Mouse (Mus musculus) hindbrain, embryonic 15.5 days (tissue): Measurements from ENCODE around the gene Nmur1. TPM values are rescaled to one million over a fixed set of nuclear protein-coding genes. Genes with fewer than 3 reads are reported as not detected.
A peak's percentile ranks its signal among the peaks of the same experiment; 100 is the strongest.

Source experiments
- ATAC-seq: fragments of 200-750 bp; cut with Nextera tagmentation; 2 replicates; pipeline ENCODE4 v1.8.0; 2017; ENCODE audit warnings: low read depth, moderate number of reproducible peaks, moderate TSS enrichment; ENCODE audit not compliant: low FRiP score
- H3K27ac ChIP-seq: fragments of 300-500 bp; sonication (generic); replicated peaks from 2 replicates; pipeline ENCODE4 v1.5.1; 2015; ENCODE audit warnings: mild to moderate bottlenecking, inconsistent platforms
- H3K27me3 ChIP-seq: fragments of 300-500 bp; sonication (generic); 2 replicates; pipeline ENCODE4 v1.6.1; 2015; ENCODE audit warnings: control low read depth, inconsistent platforms
- H3K36me3 ChIP-seq: fragments of 300-500 bp; sonication (generic); 2 replicates; pipeline ENCODE4 v1.6.1; 2015; ENCODE audit warnings: control low read depth, inconsistent platforms
- H3K4me1 ChIP-seq: fragments of 300-500 bp; sonication (generic); replicated peaks from 2 replicates; pipeline ENCODE4 v1.6.1; 2015; ENCODE audit warnings: control low read depth, inconsistent platforms
- H3K4me2 ChIP-seq: fragments of 300-500 bp; sonication (generic); 2 replicates; pipeline ENCODE4 v1.6.1; 2015; ENCODE audit warnings: moderate library complexity, mild to moderate bottlenecking, inconsistent platforms
- H3K4me3 ChIP-seq: fragments of 300-500 bp; sonication (generic); 2 replicates; pipeline ENCODE4 v1.5.1; 2015; ENCODE audit warnings: mild to moderate bottlenecking, inconsistent platforms
- H3K9ac ChIP-seq: fragments of 300-500 bp; sonication (generic); 2 replicates; pipeline ENCODE4 v1.6.1; 2015; ENCODE audit warnings: inconsistent platforms
- H3K9me3 ChIP-seq: fragments of 300-500 bp; sonication (generic); 2 replicates; pipeline ENCODE4 v1.6.1; 2016; ENCODE audit warnings: control low read depth, inconsistent platforms
- WGBS: fragments of 180-500 bp; shearing (Covaris S2); methylation state at CpG from one replicate; pipeline ENCODE4 v1.1.7; 2015; 5-methylcytosine and 5-hydroxymethylcytosine counted together
- polyA plus RNA-seq: library from polyadenylated mRNA; unstranded; fragments of >200 nt; fragmentation: Nextera tagmentation; extraction: Ambion mirVana; gene quantifications from 2 replicates; pipeline ENCODE4 v1.2.1, GENCODE M21; 2015

The Nmur1 gene
- polyA plus RNA-seq, 1 experiment from 2014 or later = 0.19 TPM

- Histone ChIP-seq H3K27ac (peak overlapping the region; percentile 99), H3K9ac (0 out of 2 replicates have a peak overlapping the region, but pooled peaks have one; percentile 1), H3K4me1 (peaks cover 67% of the 10 kb centered on the region), H3K4me2 (no peak overlapping the region), H3K9me3 (no peaks in the 10 kb centered on the region), H3K36me3 (no peaks in the 10 kb centered on the region), H3K27me3 (no peaks in the 10 kb centered on the region), H3K4me3 (no peak overlapping the region)
- ATAC-seq = no peak
- 28% methylated on average over 8 of the region's 8 CpGs for whole genome bisulfite sequencing
Observed at GRCm38 (mm10) chr1:86439487-86440170, 13.6 kb upstream of the Nmur1 start.

- H3K4me2 ChIP-seq = no peak overlapping the region
- no peaks in the 10 kb centered on the region for H3K9me3 ChIP-seq
- no peak overlapping the region for H3K27ac ChIP-seq
- ATAC-seq = no peak
- H3K27me3 ChIP-seq = no peaks in the 10 kb centered on the region
- no peak overlapping the region for H3K9ac ChIP-seq
- WGBS = 63% methylated on average over 2 of the region's 2 CpGs
- H3K4me3 ChIP-seq = no peak overlapping the region
- H3K36me3 ChIP-seq = no peaks in the 10 kb centered on the region
- H3K4me1 ChIP-seq = peaks cover 68% of the 10 kb centered on the region
Observed at GRCm38 (mm10) chr1:86438501-86438900, 12.5 kb upstream of the Nmur1 start.

GRCm38 (mm10) chr1:86438014-86438319 lies 11.9 kb upstream of the Nmur1 start:
- WGBS = 76% methylated on average over 6 of the region's 6 CpGs
- Histone ChIP-seq H3K4me1 (peaks cover 65% of the 10 kb centered on the region), H3K9ac (no peak overlapping the region)

GRCm38 (mm10) chr1:86437219-86438013 lies 11.4 kb upstream of the Nmur1 start:
- ATAC-seq = no peak
- H3K4me3 ChIP-seq = no peak overlapping the region
- no peak overlapping the region for H3K4me2 ChIP-seq
- H3K9me3 ChIP-seq = no peaks in the 10 kb centered on the region
- H3K4me1 ChIP-seq = peaks cover 59% of the 10 kb centered on the region
- H3K36me3 ChIP-seq = no peaks in the 10 kb centered on the region
- H3K27ac ChIP-seq = no peak overlapping the region; the same call in 1 of the 2 replicates
- 68% methylated on average over 9 of the region's 9 CpGs for WGBS
- no peak overlapping the region for H3K9ac ChIP-seq
- no peaks in the 10 kb centered on the region for H3K27me3 ChIP-seq

More at GRCm38 (mm10) chr1:86438014-86438319, 11.9 kb upstream of the Nmur1 start:
- Histone ChIP-seq H3K36me3 (no peaks in the 10 kb centered on the region), H3K4me2 (no peak overlapping the region), H3K4me3 (no peak overlapping the region), H3K9me3 (no peaks in the 10 kb centered on the region), H3K27ac (no peak overlapping the region), H3K27me3 (no peaks in the 10 kb centered on the region)
- ATAC-seq = no peak

GRCm38 (mm10) chr1:86435302-86435821 lies 9.3 kb upstream of the Nmur1 start:
- H3K4me2 ChIP-seq = peak overlapping the region; percentile 77
- WGBS = 7% methylated on average over 13 of the region's 13 CpGs
- peak overlapping the region; percentile 94 for H3K27ac ChIP-seq
- 0 out of 2 replicates have a peak overlapping the region, but pooled peaks have one; percentile 60 for H3K9ac ChIP-seq
- no peaks in the 10 kb centered on the region for H3K9me3 ChIP-seq
- H3K4me1 ChIP-seq = peaks cover 39% of the 10 kb centered on the region
- H3K27me3 ChIP-seq = no peaks in the 10 kb centered on the region
- peak; percentile 17; the same call in 1 of the 2 replicates for ATAC-seq
- no peaks in the 10 kb centered on the region for H3K36me3 ChIP-seq
- H3K4me3 ChIP-seq = 0 out of 2 replicates have a peak overlapping the region, but pooled peaks have one; percentile 43

- WGBS = 2% methylated on average over 46 of the region's 46 CpGs
- H3K27me3 ChIP-seq = no peaks in the 10 kb centered on the region
- H3K27ac ChIP-seq = peak overlapping the region; percentile 94
- peak overlapping the region; percentile 77 for H3K4me2 ChIP-seq
- H3K9ac ChIP-seq = peak overlapping the region; percentile 60
- H3K9me3 ChIP-seq = no peaks in the 10 kb centered on the region
- ATAC-seq = peak; percentile 90
- no peaks in the 10 kb centered on the region for H3K36me3 ChIP-seq
- peaks cover 31% of the 10 kb centered on the region for H3K4me1 ChIP-seq
- H3K4me3 ChIP-seq = peak overlapping the region; percentile 43
Observed at GRCm38 (mm10) chr1:86434439-86435201, 8.6 kb upstream of the Nmur1 start.

- H3K4me3 ChIP-seq = peak overlapping the region; percentile 43
- under 1% methylated on average over 12 of the region's 12 CpGs for WGBS
- no peaks in the 10 kb centered on the region for H3K36me3 ChIP-seq
- peaks cover 28% of the 10 kb centered on the region for H3K4me1 ChIP-seq
- peak overlapping the region; percentile 77 for H3K4me2 ChIP-seq
- ATAC-seq = peak; percentile 67
- H3K9ac ChIP-seq = peak overlapping the region; percentile 29
- H3K27ac ChIP-seq = peak overlapping the region; percentile 94
- H3K9me3 ChIP-seq = no peaks in the 10 kb centered on the region
- H3K27me3 ChIP-seq = no peaks in the 10 kb centered on the region
Observed at GRCm38 (mm10) chr1:86434001-86434400, 8.0 kb upstream of the Nmur1 start.

- Histone ChIP-seq H3K4me3 (no peak overlapping the region), H3K9ac (no peak overlapping the region), H3K4me2 (no peak overlapping the region), H3K9me3 (no peaks in the 10 kb centered on the region), H3K27me3 (no peaks in the 10 kb centered on the region), H3K36me3 (no peaks in the 10 kb centered on the region), H3K4me1 (peaks cover 28% of the 10 kb centered on the region), H3K27ac (peak overlapping the region; percentile 94)
- WGBS = 80% methylated on average over 7 of the region's 7 CpGs
- ATAC-seq = no peak
Observed at GRCm38 (mm10) chr1:86433359-86433758, 7.3 kb upstream of the Nmur1 start.

- H3K4me1 ChIP-seq = peaks cover 28% of the 10 kb centered on the region
- no peak overlapping the region for H3K27ac ChIP-seq
- 78% methylated on average over 4 of the region's 4 CpGs for WGBS
- no peaks in the 10 kb centered on the region for H3K9me3 ChIP-seq
- ATAC-seq = no peak
- no peaks in the 10 kb centered on the region for H3K36me3 ChIP-seq
- no peaks in the 10 kb centered on the region for H3K27me3 ChIP-seq
- H3K9ac ChIP-seq = no peak overlapping the region
- H3K4me2 ChIP-seq = no peak overlapping the region
- no peak overlapping the region for H3K4me3 ChIP-seq
Observed at GRCm38 (mm10) chr1:86432778-86433177, 6.8 kb upstream of the Nmur1 start.

GRCm38 (mm10) chr1:86430056-86430455 lies 4.0 kb upstream of the Nmur1 start:
- 45% methylated on average over 2 of the region's 2 CpGs for WGBS
- H3K4me3 ChIP-seq = no peak overlapping the region
- ATAC-seq = no peak
- no peaks in the 10 kb centered on the region for H3K36me3 ChIP-seq
- peaks cover 14% of the 10 kb centered on the region for H3K4me1 ChIP-seq
- H3K4me2 ChIP-seq = no peak overlapping the region
- H3K9ac ChIP-seq = no peak overlapping the region
- no peaks in the 10 kb centered on the region for H3K9me3 ChIP-seq
- no peak overlapping the region for H3K27ac ChIP-seq
- no peaks in the 10 kb centered on the region for H3K27me3 ChIP-seq

GRCm38 (mm10) chr1:86424835-86425547 lies 1.0 kb downstream of the Nmur1 start:
- 9% methylated on average over 11 of the region's 11 CpGs for WGBS
- no peak overlapping the region for H3K4me2 ChIP-seq
- no peak overlapping the region for H3K9ac ChIP-seq
- ATAC-seq = peak; percentile 33; the same call in 1 of the 2 replicates
- no peaks in the 10 kb centered on the region for H3K9me3 ChIP-seq
- peak overlapping the region; percentile 35; the same call in 1 of the 2 replicates for H3K27ac ChIP-seq
- no peak overlapping the region for H3K4me3 ChIP-seq
- no peaks in the 10 kb centered on the region for H3K36me3 ChIP-seq
- no peaks in the 10 kb centered on the region for H3K27me3 ChIP-seq
- peaks cover 5% of the 10 kb centered on the region; the same call in 1 of the 2 replicates for H3K4me1 ChIP-seq
